Mouse (Mus musculus): ENCODE measurements at regions not wholly inside any gene's neighbourhood (a gene's known extent, or its start where the extent isn't known, plus 50 kb on each side); places are given as distances from the start of the nearest gene placed in this dataset.

DNA sequence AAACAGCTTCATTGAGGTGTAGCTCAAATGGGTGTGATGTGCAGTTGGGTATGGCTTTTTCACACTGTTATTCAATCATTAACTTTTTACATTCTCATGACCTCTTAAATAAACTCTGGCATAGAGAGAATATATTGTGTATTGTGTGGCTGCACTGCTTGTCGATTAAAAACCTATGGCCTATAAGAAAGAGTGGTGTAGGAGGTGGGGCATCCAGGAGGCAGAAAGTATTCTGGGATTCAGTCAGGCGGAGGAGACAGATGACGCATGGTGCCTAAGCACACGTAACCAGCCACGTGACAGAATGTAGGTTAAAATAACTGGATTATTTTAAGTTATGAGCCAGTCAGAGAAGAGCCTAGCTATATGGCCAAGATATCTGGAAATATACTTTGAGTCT lies 78.2 kb upstream of the Slc16a7 start:
- H3K36me3 ChIP-seq (ENCODE audit: insufficient read depth, low read length), result no peaks in the 10 kb centered on the region
- no peak overlapping the region for H3K4me3 ChIP-seq (ENCODE audit: low read length)
- H3K9me3 ChIP-seq (ENCODE audit: low read length), result no peaks in the 10 kb centered on the region
- ATAC-seq, result no peak
- no peak overlapping the region for H3K9ac ChIP-seq (replicated peaks; ENCODE audit: low read length)
- no peaks in the 10 kb centered on the region for H3K4me1 ChIP-seq (ENCODE audit: insufficient read depth, low read length)
- 93% methylated on average over 5 of the region's 5 CpGs for WGBS
- TF ChIP-seq CTCF (IDR thresholded peaks at IDR 0.05; ENCODE audit: low read depth), result no peak
- no peak for DNase-seq (ENCODE audit: low spot score)
- H3K4me2 ChIP-seq (ENCODE audit: low read depth, low read length), result no peak overlapping the region
- H3K27me3 ChIP-seq (ENCODE audit: insufficient read depth, low read length), result no peaks in the 10 kb centered on the region
- no peak overlapping the region for H3K27ac ChIP-seq

DNA sequence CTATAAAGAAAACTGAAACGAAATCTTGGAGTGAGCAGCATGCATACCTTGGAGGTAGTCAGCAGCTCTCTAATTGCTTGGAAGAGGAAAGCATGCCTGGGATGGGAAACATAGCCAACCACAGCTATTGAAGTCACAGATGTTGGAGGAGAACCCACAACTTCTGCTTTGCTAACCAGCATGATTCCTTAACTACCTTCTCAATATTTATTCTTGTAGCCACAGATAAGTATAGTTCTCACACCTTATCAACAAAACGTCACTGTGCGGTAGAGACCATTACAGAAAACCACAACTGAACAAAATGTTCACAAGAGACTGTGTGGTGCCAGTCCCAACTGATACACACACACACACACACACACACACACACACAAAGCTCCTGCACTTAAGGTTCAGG lies 99.1 kb upstream of the Slc16a7 start:
- 87% methylated on average over 3 of the region's 3 CpGs for WGBS
- Histone ChIP-seq H3K27ac (no peak overlapping the region), H3K27me3 (ENCODE audit: insufficient read depth, low read length) (no peaks in the 10 kb centered on the region), H3K4me2 (ENCODE audit: low read depth, low read length) (no peak overlapping the region), H3K4me1 (ENCODE audit: insufficient read depth, low read length) (no peaks in the 10 kb centered on the region), H3K4me3 (ENCODE audit: low read length) (no peak overlapping the region), H3K9me3 (ENCODE audit: low read length) (no peaks in the 10 kb centered on the region), H3K9ac (replicated peaks; ENCODE audit: low read length) (no peak overlapping the region), H3K36me3 (ENCODE audit: insufficient read depth, low read length) (no peaks in the 10 kb centered on the region)
- DNase-seq (ENCODE audit: low spot score), result no peak
- TF ChIP-seq CTCF (IDR thresholded peaks at IDR 0.05; ENCODE audit: low read depth), result no peak
- no peak for ATAC-seq

DNA sequence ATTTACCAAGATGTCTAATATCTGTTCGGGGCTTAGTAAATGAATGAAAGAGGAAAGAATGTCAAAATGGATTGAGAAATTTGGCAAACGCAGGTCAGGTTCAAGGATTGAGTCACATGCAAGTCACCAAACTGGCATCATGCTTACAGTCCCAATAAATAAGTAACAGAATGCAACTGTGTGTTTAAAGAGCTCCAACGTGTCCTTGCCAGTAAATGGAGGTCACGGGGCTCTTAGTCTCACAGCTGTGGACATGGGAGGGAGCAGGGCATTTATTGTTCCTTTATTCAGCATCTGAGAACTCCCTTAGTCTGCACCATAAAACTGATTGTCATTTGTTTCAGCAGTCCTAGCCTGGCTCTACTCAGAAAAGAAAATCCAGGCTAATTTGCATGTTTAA lies 101.1 kb upstream of the Slc16a7 start:
- ATAC-seq (no peak), DNase-seq (ENCODE audit: low spot score) (no peak)
- Histone ChIP-seq H3K27ac (no peak overlapping the region), H3K4me1 (ENCODE audit: insufficient read depth, low read length) (no peaks in the 10 kb centered on the region), H3K9me3 (ENCODE audit: low read length) (no peaks in the 10 kb centered on the region), H3K27me3 (ENCODE audit: insufficient read depth, low read length) (no peaks in the 10 kb centered on the region), H3K4me2 (ENCODE audit: low read depth, low read length) (no peak overlapping the region), H3K4me3 (ENCODE audit: low read length) (no peak overlapping the region), H3K9ac (replicated peaks; ENCODE audit: low read length) (no peak overlapping the region), H3K36me3 (ENCODE audit: insufficient read depth, low read length) (no peaks in the 10 kb centered on the region)
- WGBS, result 45% methylated on average over 4 of the region's 4 CpGs
- TF ChIP-seq CTCF (IDR thresholded peaks at IDR 0.05; ENCODE audit: low read depth), result no peak

DNA sequence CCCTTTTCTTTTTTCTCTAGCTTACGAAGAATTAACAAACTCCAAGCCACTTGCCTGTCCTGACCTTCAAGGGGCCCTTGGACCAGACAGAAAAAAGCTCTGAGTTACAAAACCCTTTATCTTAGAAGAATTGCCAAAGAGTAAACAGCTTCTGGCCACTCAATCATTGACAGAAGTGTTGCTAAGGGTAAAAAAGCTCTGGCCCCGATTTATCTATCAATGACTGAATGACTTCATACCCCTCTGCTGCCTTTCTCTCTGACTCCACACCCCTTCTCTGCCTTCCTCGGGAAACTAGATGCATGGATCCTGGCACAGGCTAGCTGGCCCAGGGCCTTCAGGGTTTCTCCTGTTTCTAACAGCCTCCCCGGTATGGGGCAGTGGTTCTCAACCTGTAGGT lies 105.2 kb upstream of the Slc16a7 start:
- 68% methylated on average over 4 of the region's 4 CpGs for WGBS
- no peak for ATAC-seq
- Histone ChIP-seq H3K27me3 (ENCODE audit: insufficient read depth, low read length) (no peaks in the 10 kb centered on the region), H3K9me3 (ENCODE audit: low read length) (no peaks in the 10 kb centered on the region), H3K27ac (no peak overlapping the region), H3K4me3 (ENCODE audit: low read length) (no peak overlapping the region), H3K4me2 (ENCODE audit: low read depth, low read length) (no peak overlapping the region), H3K4me1 (ENCODE audit: insufficient read depth, low read length) (no peaks in the 10 kb centered on the region), H3K9ac (replicated peaks; ENCODE audit: low read length) (no peak overlapping the region), H3K36me3 (ENCODE audit: insufficient read depth, low read length) (no peaks in the 10 kb centered on the region)
- no peak for TF ChIP-seq CTCF (IDR thresholded peaks at IDR 0.05; ENCODE audit: low read depth)
- no peak for DNase-seq (ENCODE audit: low spot score)

DNA sequence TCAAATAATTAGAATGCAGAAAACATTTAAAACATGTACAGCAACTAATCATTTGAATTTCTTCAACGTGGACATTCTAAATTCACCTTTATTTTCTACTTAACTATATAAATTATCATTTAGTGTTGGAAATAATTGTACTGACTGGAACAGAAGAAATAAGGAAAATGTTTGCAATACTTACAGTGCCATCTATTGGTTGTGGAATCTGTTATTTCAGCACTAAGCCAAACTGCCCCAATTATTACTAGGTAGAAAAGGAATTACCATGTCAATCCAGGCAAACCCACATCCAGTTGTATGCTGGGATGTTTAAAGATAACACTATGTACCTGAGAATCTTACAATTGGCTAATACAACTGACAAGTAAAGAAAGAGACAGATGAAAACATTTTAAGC lies 109.1 kb upstream of the Slc16a7 start:
- Histone ChIP-seq H3K4me1 (ENCODE audit: insufficient read depth, low read length) (no peaks in the 10 kb centered on the region), H3K9me3 (ENCODE audit: low read length) (no peaks in the 10 kb centered on the region), H3K27me3 (ENCODE audit: insufficient read depth, low read length) (no peaks in the 10 kb centered on the region), H3K9ac (replicated peaks; ENCODE audit: low read length) (no peak overlapping the region), H3K27ac (no peak overlapping the region), H3K4me2 (ENCODE audit: low read depth, low read length) (no peak overlapping the region), H3K4me3 (ENCODE audit: low read length) (no peak overlapping the region), H3K36me3 (ENCODE audit: insufficient read depth, low read length) (no peaks in the 10 kb centered on the region)
- TF ChIP-seq CTCF (IDR thresholded peaks at IDR 0.05; ENCODE audit: low read depth), result peak; percentile 64
- 28% methylated on average over 1 of the region's 1 CpGs for WGBS
- DNase-seq (ENCODE audit: low spot score), result peak; percentile 62
- ATAC-seq, result no peak

DNA sequence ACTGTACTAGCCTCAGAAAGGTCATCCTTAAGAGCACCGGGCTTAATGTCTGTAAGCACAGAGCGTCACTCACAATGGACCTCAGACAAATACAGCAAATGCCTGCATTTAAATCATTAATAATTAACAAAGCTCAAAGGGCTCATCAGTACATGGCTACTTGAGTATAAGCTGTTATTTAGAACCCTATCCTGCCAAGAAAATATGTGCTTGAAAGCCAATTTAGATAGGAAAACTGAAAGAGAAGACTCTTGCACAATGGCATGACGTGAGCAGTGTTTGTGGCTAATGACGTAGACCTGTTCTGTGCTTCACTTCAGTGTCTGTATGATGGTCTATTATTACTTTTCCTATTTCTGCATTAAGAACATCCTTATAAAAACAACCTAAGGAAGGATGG lies 111.1 kb upstream of the Slc16a7 start:
- Histone ChIP-seq H3K27me3 (ENCODE audit: insufficient read depth, low read length) (no peaks in the 10 kb centered on the region), H3K9me3 (ENCODE audit: low read length) (no peaks in the 10 kb centered on the region), H3K36me3 (ENCODE audit: insufficient read depth, low read length) (no peaks in the 10 kb centered on the region), H3K27ac (no peak overlapping the region), H3K4me3 (ENCODE audit: low read length) (no peak overlapping the region), H3K9ac (replicated peaks; ENCODE audit: low read length) (no peak overlapping the region), H3K4me2 (ENCODE audit: low read depth, low read length) (no peak overlapping the region), H3K4me1 (ENCODE audit: insufficient read depth, low read length) (no peaks in the 10 kb centered on the region)
- TF ChIP-seq CTCF (IDR thresholded peaks at IDR 0.05; ENCODE audit: low read depth), result no peak
- 79% methylated on average over 4 of the region's 4 CpGs for WGBS
- DNase-seq (ENCODE audit: low spot score) (no peak), ATAC-seq (no peak)

DNA sequence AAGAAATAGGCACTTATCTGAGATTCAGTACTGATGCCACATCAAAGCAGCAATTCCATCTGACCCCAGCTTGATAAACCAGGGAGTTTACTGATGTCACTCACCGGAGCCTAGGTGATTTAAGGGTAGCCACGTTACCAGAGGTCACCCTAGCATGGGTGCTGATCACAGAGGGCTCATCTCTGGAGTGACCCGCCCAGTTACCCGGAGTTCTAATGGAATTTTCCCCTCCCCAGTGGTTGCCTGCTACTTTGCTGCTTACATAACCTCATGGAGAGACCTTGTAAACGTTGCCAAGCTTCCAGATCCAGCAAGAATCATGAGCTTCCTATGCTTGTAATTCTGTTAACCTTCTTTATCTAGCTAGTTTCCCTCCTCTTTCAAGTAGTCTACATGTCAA lies 125.8 kb upstream of the Slc16a7 start:
- DNase-seq (ENCODE audit: low spot score) (no peak), ATAC-seq (no peak)
- Histone ChIP-seq H3K4me3 (ENCODE audit: low read length) (no peak overlapping the region), H3K27me3 (ENCODE audit: insufficient read depth, low read length) (no peaks in the 10 kb centered on the region), H3K27ac (no peak overlapping the region), H3K4me1 (ENCODE audit: insufficient read depth, low read length) (no peaks in the 10 kb centered on the region), H3K9ac (replicated peaks; ENCODE audit: low read length) (no peak overlapping the region), H3K36me3 (ENCODE audit: insufficient read depth, low read length) (no peaks in the 10 kb centered on the region), H3K9me3 (ENCODE audit: low read length) (no peaks in the 10 kb centered on the region), H3K4me2 (ENCODE audit: low read depth, low read length) (no peak overlapping the region)
- WGBS, result 74% methylated on average over 5 of the region's 5 CpGs
- no peak for TF ChIP-seq CTCF (IDR thresholded peaks at IDR 0.05; ENCODE audit: low read depth)

Measured in hindbrain, postnatal 0 days (tissue).